Mouse (Mus musculus): ENCODE data around the gene Cldn34d.

The Cldn34d gene

GRCm38 (mm10) chrX:76602824-76603223 is at the start of gene Cldn34d:
TSS of gene Cldn34d (minus strand) at chrX:76602924.
- in situ Hi-C loops (cut with MboI) = no loop called here

- in situ Hi-C loops (cut with MboI) = no loop called here
Observed at GRCm38 (mm10) chrX:76598459-76599206, 4.1 kb downstream of the Cldn34d start.
